ENCODE assay signal across 32 mouse cellular contexts in the genomic region with DNA sequence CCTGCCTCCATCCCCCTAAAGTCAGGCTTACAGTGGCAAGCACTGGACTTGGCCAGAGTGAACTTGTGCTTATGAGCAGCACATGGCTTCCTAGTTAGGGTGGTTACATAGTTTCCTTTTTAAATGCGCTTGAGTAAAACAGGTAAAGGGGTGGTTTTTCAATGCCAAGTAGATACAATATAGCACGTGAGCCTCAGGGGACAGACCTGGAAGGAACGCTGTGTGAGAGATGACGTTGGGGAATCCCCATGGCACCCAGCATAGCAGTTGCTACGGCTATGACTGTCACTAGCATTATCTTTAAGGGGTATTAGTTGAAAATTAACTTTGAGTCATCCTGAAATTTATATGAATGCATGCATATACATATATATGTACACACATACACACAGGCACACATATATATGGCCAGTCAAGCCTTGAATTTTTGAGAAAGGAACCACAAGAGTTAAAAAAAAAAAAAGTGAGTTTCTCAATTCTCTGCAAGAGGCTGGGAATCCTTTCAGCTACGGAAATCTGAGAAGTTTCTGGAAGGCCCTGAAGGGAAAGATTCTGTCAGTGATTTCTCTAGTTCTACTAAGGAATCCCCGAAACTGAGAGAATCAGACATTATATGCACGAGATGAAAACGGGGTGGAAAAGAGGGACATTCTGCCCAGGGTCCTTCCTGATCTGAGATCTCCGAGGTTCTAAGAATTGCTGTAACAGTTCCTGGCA. TPM values are rescaled to one million over a fixed set of nuclear protein-coding genes. Genes with fewer than 3 reads are reported as not detected.
A peak's percentile ranks its signal among the peaks of the same experiment; 100 is the strongest.
DNase-seq lines count a peak whose midpoint lies in the region; ATAC-seq lines count a peak whose summit lies in the region.
"Had no signal": no experiment of that assay in that cellular context is flagged by ENCODE, and none has a peak within 500 bp of the region (broad histone marks: within the 10 kb centered on the region; RNA-seq: fewer than 3 reads in every experiment).

No protein-coding gene starts in this region.

- no peak overlapping the region for H3K9ac ChIP-seq in embryonic facial prominence, embryonic 14.5 days (ENCODE audit: low read depth, low read length)
- H3K9ac ChIP-seq: embryonic facial prominence, embryonic 15.5 days; forebrain, embryonic 13.5 days; heart, embryonic 13.5 days; hindbrain, embryonic 15.5 days; intestine, embryonic 15.5 days; limb, embryonic 15.5 days; liver, embryonic 13.5 days; midbrain, embryonic 15.5 days had no signal

- no peaks in the 10 kb centered on the region for H3K9me3 ChIP-seq in embryonic facial prominence, embryonic 14.5 days (ENCODE audit: control insufficient read depth, low read length)
- H3K9me3 ChIP-seq in embryonic facial prominence, embryonic 10.5 days, result no peaks in the 10 kb centered on the region
- H3K9me3 ChIP-seq: embryonic facial prominence, embryonic 15.5 days; forebrain, embryonic 13.5 days; G1E; heart, embryonic 13.5 days; hindbrain, embryonic 10.5 days; hindbrain, embryonic 15.5 days; intestine, embryonic 15.5 days; limb, embryonic 10.5 days; limb, embryonic 15.5 days; liver, embryonic 13.5 days; midbrain, embryonic 15.5 days had no signal

- ATAC-seq in embryonic facial prominence, embryonic 14.5 days (ENCODE audit: low read depth), result no peak
- ATAC-seq in CD4-positive, CD25-positive, alpha-beta regulatory T cell, adult 4 months, result peak; percentile 100
- ATAC-seq: forebrain, embryonic 13.5 days; intestine, embryonic 15.5 days; midbrain, embryonic 15.5 days; Patski had no signal

- no peaks in the 10 kb centered on the region for H3K36me3 ChIP-seq in embryonic facial prominence, embryonic 14.5 days (ENCODE audit: control insufficient read depth, insufficient read depth, low read length)
- H3K36me3 ChIP-seq in embryonic facial prominence, embryonic 10.5 days (replicated peaks), result no peaks in the 10 kb centered on the region
- H3K36me3 ChIP-seq: embryonic facial prominence, embryonic 15.5 days; heart, embryonic 13.5 days; hindbrain, embryonic 10.5 days; hindbrain, embryonic 15.5 days; intestine, embryonic 15.5 days; limb, embryonic 10.5 days; limb, embryonic 15.5 days; liver, embryonic 13.5 days; midbrain, embryonic 15.5 days had no signal

- 58% methylated on average over 10 of the region's 10 CpGs for WGBS in embryonic facial prominence, embryonic 14.5 days
- 80% methylated on average over 10 of the region's 10 CpGs for WGBS in embryonic facial prominence, embryonic 10.5 days

- H3K4me1 ChIP-seq in embryonic facial prominence, embryonic 14.5 days (ENCODE audit: control insufficient read depth, insufficient read depth, low read length), result no peaks in the 10 kb centered on the region
- H3K4me1 ChIP-seq in embryonic facial prominence, embryonic 10.5 days, result no peaks in the 10 kb centered on the region
- H3K4me1 ChIP-seq: embryonic facial prominence, embryonic 15.5 days; forebrain, embryonic 13.5 days; hindbrain, embryonic 15.5 days; intestine, embryonic 15.5 days; midbrain, embryonic 15.5 days had no signal

- H3K4me3 ChIP-seq in embryonic facial prominence, embryonic 14.5 days (ENCODE audit: low read depth, low read length), result no peak overlapping the region
- no peak overlapping the region for H3K4me3 ChIP-seq in embryonic facial prominence, embryonic 10.5 days
- H3K4me3 ChIP-seq: embryonic facial prominence, embryonic 15.5 days; forebrain, embryonic 13.5 days; heart, adult 2 months; heart, embryonic 13.5 days; hindbrain, embryonic 10.5 days; hindbrain, embryonic 15.5 days; intestine, embryonic 15.5 days; limb, embryonic 10.5 days; limb, embryonic 15.5 days; liver, embryonic 13.5 days; midbrain, embryonic 15.5 days had no signal

- peak; percentile 68 for DNase-seq in embryonic facial prominence, embryonic 14.5 days (ENCODE audit: low spot score)
- no peak for DNase-seq in embryonic facial prominence, embryonic 10.5 days (ENCODE audit: low spot score)
- peak; percentile 85 for DNase-seq in induced T-regulatory cell, adult 2 months (ENCODE audit: low read depth)
- no peak for DNase-seq in yolk sac, embryonic 10.5 days (ENCODE audit: low spot score)
- no peak for DNase-seq in frontal cortex, postnatal 36 days (ENCODE audit: low spot score in 2 of 2)
- DNase-seq in embryo, embryonic 10 days (ENCODE audit: low spot score), result no peak
- DNase-seq: adrenal gland, postnatal 25 days; cerebellum, adult 11-12 months; cerebellum, adult 9-11 months; heart, adult 2 months; heart, postnatal 10 days; kidney, adult 8-10 months; kidney, postnatal 4 days; layer of hippocampus, postnatal 36 days; liver, embryonic 13.5 days; lung, adult 2 months; lung, postnatal 14 days; right cerebral cortex, postnatal 25 days had no signal

- H3K27ac ChIP-seq in embryonic facial prominence, embryonic 14.5 days (replicated peaks; ENCODE audit: low read depth, low read length), result 0 out of 2 replicates have a peak overlapping the region, but pooled peaks have one; percentile 40
- no peak overlapping the region for H3K27ac ChIP-seq in embryonic facial prominence, embryonic 10.5 days (replicated peaks)
- H3K27ac ChIP-seq: embryonic facial prominence, embryonic 15.5 days; forebrain, embryonic 13.5 days; heart, adult 2 months; heart, embryonic 13.5 days; hindbrain, embryonic 10.5 days; hindbrain, embryonic 15.5 days; intestine, embryonic 15.5 days; kidney, postnatal 0 days; limb, embryonic 10.5 days; limb, embryonic 15.5 days; liver, embryonic 13.5 days; midbrain, embryonic 15.5 days had no signal

- H3K4me2 ChIP-seq in embryonic facial prominence, embryonic 14.5 days (ENCODE audit: low read depth, low read length), result no peak overlapping the region
- H3K4me2 ChIP-seq: embryonic facial prominence, embryonic 15.5 days; forebrain, embryonic 13.5 days; heart, embryonic 13.5 days; hindbrain, embryonic 15.5 days; intestine, embryonic 15.5 days; limb, embryonic 15.5 days; liver, embryonic 13.5 days; midbrain, embryonic 15.5 days had no signal

- H3K27me3 ChIP-seq in embryonic facial prominence, embryonic 14.5 days (replicated peaks; ENCODE audit: control insufficient read depth, insufficient read depth, low read length), result no peaks in the 10 kb centered on the region
- no peaks in the 10 kb centered on the region for H3K27me3 ChIP-seq in embryonic facial prominence, embryonic 10.5 days (replicated peaks; ENCODE audit: low read depth, poor library complexity, severe bottlenecking)
- H3K27me3 ChIP-seq: embryonic facial prominence, embryonic 15.5 days; forebrain, embryonic 13.5 days; hindbrain, embryonic 15.5 days; intestine, embryonic 15.5 days; limb, embryonic 15.5 days; liver, embryonic 13.5 days; midbrain, embryonic 15.5 days; Patski had no signal

RNA-seq across cellular contexts. Expression of a gene that starts 10.9 kb away (rescaled TPM):
- 29.3 and 39.9 TPM in 2 replicates for polyA plus RNA-seq in embryonic facial prominence, embryonic 14.5 days (2014; fragmentation: Nextera tagmentation; extraction: Ambion mirVana)
- 0.92 and 1.2 TPM in 2 replicates for polyA plus RNA-seq in embryonic facial prominence, embryonic 10.5 days (2016; fragmentation: Nextera tagmentation; extraction: Ambion mirVana)
- under 1 TPM in 1 of 2 experiments, not detected in 1; 0.42 TPM for polyA plus RNA-seq in CD4-positive, CD25-positive, alpha-beta regulatory T cell, adult 4 months (2017; shearing (Covaris generic))

RNA-seq across cellular contexts. Expression of a gene that starts 25.0 kb away (rescaled TPM):
- polyA plus RNA-seq in embryonic facial prominence, embryonic 14.5 days (2014; fragmentation: Nextera tagmentation; extraction: Ambion mirVana), result not detected in 2 replicates
- polyA plus RNA-seq in embryonic facial prominence, embryonic 10.5 days (2016; fragmentation: Nextera tagmentation; extraction: Ambion mirVana), result not detected in 2 replicates
- polyA plus RNA-seq in CD4-positive, CD25-positive, alpha-beta regulatory T cell, adult 4 months (2017; shearing (Covaris generic)), result not detected
- polyA plus RNA-seq: embryonic facial prominence, embryonic 15.5 days; forebrain, embryonic 13.5 days; G1E; heart, adult 2 months; heart, embryonic 13.5 days; hindbrain, embryonic 10.5 days; hindbrain, embryonic 15.5 days; intestine, embryonic 15.5 days; kidney, postnatal 0 days; limb, embryonic 10.5 days; limb, embryonic 15.5 days; liver, embryonic 13.5 days; midbrain, embryonic 15.5 days; neural tube, embryonic 11.5 days had no signal

RNA-seq across cellular contexts. Expression of a gene that starts 29.4 kb away (rescaled TPM):
- 40.8 and 45.4 TPM in 2 replicates for polyA plus RNA-seq in embryonic facial prominence, embryonic 14.5 days (2014; fragmentation: Nextera tagmentation; extraction: Ambion mirVana)
- polyA plus RNA-seq in embryonic facial prominence, embryonic 10.5 days (2016; fragmentation: Nextera tagmentation; extraction: Ambion mirVana), result 64.6 and 65.6 TPM in 2 replicates
- 100 to 1,000 TPM in 1 of 2 experiments, 10 to 100 TPM in 1; 93.1 to 113 TPM for polyA plus RNA-seq in CD4-positive, CD25-positive, alpha-beta regulatory T cell, adult 4 months (2017; shearing (Covaris generic))

RNA-seq across cellular contexts. Expression of a gene that starts 34.1 kb away (rescaled TPM):
- polyA plus RNA-seq in embryonic facial prominence, embryonic 14.5 days (2014; fragmentation: Nextera tagmentation; extraction: Ambion mirVana), result 27.8 and 31.8 TPM in 2 replicates
- polyA plus RNA-seq in embryonic facial prominence, embryonic 10.5 days (2016; fragmentation: Nextera tagmentation; extraction: Ambion mirVana), result 22.9 and 27.1 TPM in 2 replicates
- polyA plus RNA-seq in CD4-positive, CD25-positive, alpha-beta regulatory T cell, adult 4 months (2017; shearing (Covaris generic)), result 100 to 1,000 TPM in 1 of 2 experiments, 10 to 100 TPM in 1; 79.9 to 150 TPM

RNA-seq across cellular contexts. Expression of a gene that starts 35.0 kb away (rescaled TPM):
- 0.97 and 1.8 TPM in 2 replicates for polyA plus RNA-seq in embryonic facial prominence, embryonic 14.5 days (2014; fragmentation: Nextera tagmentation; extraction: Ambion mirVana)
- polyA plus RNA-seq in embryonic facial prominence, embryonic 10.5 days (2016; fragmentation: Nextera tagmentation; extraction: Ambion mirVana), result 0.29 and 0.41 TPM in 2 replicates
- 1 to 10 TPM in 1 of 2 experiments, under 1 TPM in 1; 0.36 to 1.5 TPM for polyA plus RNA-seq in CD4-positive, CD25-positive, alpha-beta regulatory T cell, adult 4 months (2017; shearing (Covaris generic))

Comparison
In these comparisons a context has a peak if more than half of its experiments do, and no peak if none do; other contexts are left out.
1. DNase-seq: peak in embryonic facial prominence, embryonic 14.5 days (single experiment) and induced T-regulatory cell, adult 2 months (single experiment); none in embryonic facial prominence, embryonic 10.5 days (single experiment), yolk sac, embryonic 10.5 days (single experiment), frontal cortex, postnatal 36 days (0 of 2) and embryo, embryonic 10 days (single experiment).
2. RNA of a gene that starts 10.9 kb away (polyA plus RNA-seq): 29.3 to 39.9 TPM in embryonic facial prominence, embryonic 14.5 days; 0.92 to 1.2 TPM in embryonic facial prominence, embryonic 10.5 days and 0.42 TPM in CD4-positive, CD25-positive, alpha-beta regulatory T cell, adult 4 months; every median in the first group is over 10 times any median in the second.